Mouse (Mus musculus) ES-Bruce4 (cell line): Measurements from ENCODE around the gene Gnaz.

Experiments used
- CTCF ChIP-seq: IDR thresholded peaks from one replicate; pipeline ENCODE4 v1.8.1; 2011; ENCODE audit warnings: low read depth, low read length
- EP300 ChIP-seq: IDR thresholded peaks from 2 replicates; pipeline ENCODE4 v1.6.1; 2011; ENCODE audit warnings: low read depth, low read length; ENCODE audit not compliant: insufficient read depth
- POLR2A ChIP-seq: IDR thresholded peaks from one replicate; pipeline ENCODE4 v1.8.1; 2011; ENCODE audit warnings: low read length; ENCODE audit not compliant: insufficient read depth

GRCm38 (mm10) chr10:74967651-74968267 lies 782 bp downstream of the Gnaz start:
- TF ChIP-seq POLR2A (no peak), EP300 (no peak), CTCF (no peak)
